Mouse (Mus musculus) forebrain, embryonic 12.5 days (tissue): Measurements from ENCODE around the gene Adcy4. TPM values are rescaled to one million over a fixed set of nuclear protein-coding genes. Genes with fewer than 3 reads are reported as not detected.
"Not testable (repeated sequence)": the region's sequence is repeated elsewhere in the genome, so short reads cannot be mapped to it uniquely, and the experiment has no call there.

Experiments
- ATAC-seq: fragments of 200-750 bp; cut with Nextera tagmentation; 2 replicates; pipeline ENCODE4 v1.8.0; 2017; ENCODE audit warnings: moderate TSS enrichment; ENCODE audit not compliant: low FRiP score
- H3K27ac ChIP-seq: fragments of 300-500 bp; sonication (generic); 2 replicates; pipeline ENCODE4 v1.5.1; 2016; ENCODE audit warnings: mild to moderate bottlenecking
- H3K27me3 ChIP-seq: fragments of 300-500 bp; sonication (generic); 2 replicates; pipeline ENCODE4 v1.6.1; 2016; ENCODE audit warnings: mild to moderate bottlenecking
- H3K36me3 ChIP-seq: fragments of 300-500 bp; sonication (generic); replicated peaks from 2 replicates; pipeline ENCODE4 v1.6.1; 2016; ENCODE audit warnings: mild to moderate bottlenecking
- H3K4me1 ChIP-seq: fragments of 300-500 bp; sonication (generic); 2 replicates; pipeline ENCODE4 v1.6.1; 2016
- H3K4me2 ChIP-seq: fragments of 300-500 bp; sonication (generic); 2 replicates; pipeline ENCODE4 v1.6.1; 2016; ENCODE audit warnings: mild to moderate bottlenecking, moderate library complexity
- H3K4me3 ChIP-seq: fragments of 300-500 bp; sonication (generic); replicated peaks from 2 replicates; pipeline ENCODE4 v1.5.1; 2016; ENCODE audit warnings: mild to moderate bottlenecking
- H3K9ac ChIP-seq: fragments of 300-500 bp; sonication (generic); 2 replicates; pipeline ENCODE4 v1.6.1; 2016; ENCODE audit warnings: mild to moderate bottlenecking
- H3K9me3 ChIP-seq: fragments of 300-500 bp; sonication (generic); 2 replicates; pipeline ENCODE4 v1.6.1; 2016
- WGBS: fragments of 180-500 bp; shearing (Covaris S2); methylation state at CpG from one replicate; pipeline ENCODE4 v1.1.7; 2016; 5-methylcytosine and 5-hydroxymethylcytosine counted together
- polyA plus RNA-seq: library from polyadenylated mRNA; unstranded; fragments of >200 nt; fragmentation: Nextera tagmentation; extraction: Ambion mirVana; gene quantifications from 2 replicates; pipeline ENCODE4 v1.2.1, GENCODE M21; 2016

Gene Adcy4
- polyA plus RNA-seq, 1 experiment from 2014 or later = 6.0 TPM

DNA sequence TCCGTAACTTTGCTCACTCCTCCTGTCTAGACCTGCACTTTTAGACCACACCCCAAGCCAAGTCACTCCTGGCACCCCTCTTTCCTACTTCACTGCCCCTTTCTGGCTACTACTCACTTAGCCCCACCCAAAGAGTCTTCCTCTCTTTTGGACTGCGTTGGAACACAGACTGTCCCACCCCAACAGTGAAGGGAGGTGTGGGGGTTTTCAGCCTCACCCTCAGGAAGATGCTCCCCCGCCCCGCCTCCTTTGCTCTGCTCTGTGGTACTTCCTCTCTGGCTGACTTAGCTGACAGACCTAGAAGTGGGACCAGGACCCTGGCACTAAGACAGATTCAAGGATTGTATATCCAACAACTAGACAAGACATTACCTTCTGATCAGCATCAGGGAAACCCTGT lies 18.2 kb downstream of the Adcy4 start, which contains the start of gene Ltb4r1:
TSS of gene Ltb4r1 (plus strand) at position 267 of the 400 bp plus-strand sequence.
- no peaks in the 10 kb centered on the region for H3K36me3 ChIP-seq
- WGBS = 69% methylated on average over 4 of the region's 4 CpGs
- ATAC-seq = no peak
- no peak within 1 kb of the TSS for H3K4me2 ChIP-seq
- peaks cover 23% of the 10 kb centered on the region for H3K4me1 ChIP-seq
- H3K4me3 ChIP-seq = no peak within 1 kb of the TSS
- H3K27me3 ChIP-seq = peaks cover 95% of the 10 kb centered on the region
- no peak within 1 kb of the TSS for H3K27ac ChIP-seq
- H3K9ac ChIP-seq = no peak within 1 kb of the TSS
- H3K9me3 ChIP-seq = no peaks in the 10 kb centered on the region

DNA sequence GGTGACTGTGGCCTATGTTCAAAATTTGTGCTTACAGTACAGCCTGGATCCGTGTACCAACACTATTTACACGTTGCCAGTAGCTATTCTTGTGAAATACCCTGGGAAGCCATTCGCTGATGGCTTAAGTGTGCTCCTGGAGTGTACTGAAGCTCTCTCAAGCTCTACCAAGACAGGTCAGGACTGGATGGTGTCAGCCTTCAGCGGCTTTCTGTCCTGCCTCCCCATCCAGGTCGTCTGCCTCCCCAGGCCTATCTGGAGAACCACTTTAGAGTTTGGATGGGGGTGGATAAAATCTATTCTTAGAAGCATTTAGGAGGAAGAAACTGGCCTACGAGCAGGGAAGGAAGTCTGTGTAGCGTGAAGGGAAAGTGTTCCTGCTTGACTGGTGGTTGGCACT lies 20.7 kb downstream of the Adcy4 start:
- Histone ChIP-seq H3K27me3 (peaks cover 77% of the 10 kb centered on the region), H3K9me3 (no peaks in the 10 kb centered on the region), H3K4me1 (peaks cover 22% of the 10 kb centered on the region), H3K27ac (no peak overlapping the region), H3K4me3 (no peak overlapping the region), H3K4me2 (no peak overlapping the region), H3K36me3 (no peaks in the 10 kb centered on the region), H3K9ac (no peak overlapping the region)
- 71% methylated on average over 7 of the region's 7 CpGs for WGBS
- ATAC-seq = no peak

DNA sequence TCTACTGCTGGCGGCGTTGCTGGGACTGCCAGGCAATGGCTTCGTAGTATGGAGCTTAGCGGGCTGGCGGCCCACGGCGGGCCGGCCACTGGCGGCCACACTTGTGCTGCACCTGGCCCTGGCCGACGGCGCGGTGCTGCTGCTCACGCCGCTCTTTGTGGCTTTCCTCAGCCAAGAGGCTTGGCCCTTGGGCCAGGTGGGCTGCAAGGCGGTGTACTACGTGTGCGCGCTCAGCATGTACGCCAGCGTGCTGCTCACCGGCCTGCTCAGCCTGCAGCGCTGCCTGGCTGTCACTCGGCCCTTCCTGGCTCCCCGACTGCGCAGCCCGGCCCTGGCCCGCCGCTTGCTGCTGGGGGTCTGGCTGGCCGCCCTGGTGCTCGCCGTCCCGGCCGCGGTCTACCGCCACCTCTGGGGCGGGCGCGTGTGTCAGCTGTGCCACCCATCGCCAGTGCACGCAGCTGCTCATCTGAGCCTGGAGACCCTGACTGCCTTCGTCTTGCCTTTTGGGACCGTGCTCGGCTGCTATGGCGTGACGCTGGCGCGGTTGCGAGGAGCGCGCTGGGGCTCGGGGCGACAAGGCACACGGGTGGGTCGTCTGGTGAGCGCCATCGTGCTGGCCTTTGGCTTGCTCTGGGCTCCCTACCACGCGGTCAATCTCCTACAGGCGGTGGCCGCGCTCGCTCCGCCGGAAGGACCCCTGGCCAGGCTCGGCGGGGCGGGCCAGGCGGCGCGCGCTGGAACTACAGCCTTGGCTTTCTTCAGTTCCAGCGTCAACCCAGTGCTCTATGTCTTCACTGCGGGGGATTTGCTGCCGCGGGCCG lies 21.7 kb downstream of the Adcy4 start:
- WGBS = under 1% methylated on average over 77 of the region's 77 CpGs
- Histone ChIP-seq H3K27ac (no peak overlapping the region), H3K9ac (peak overlapping the region; percentile 59), H3K9me3 (no peaks in the 10 kb centered on the region), H3K4me3 (peak overlapping the region; percentile 51), H3K36me3 (no peaks in the 10 kb centered on the region), H3K4me1 (peaks cover 13% of the 10 kb centered on the region), H3K27me3 (peaks cover 67% of the 10 kb centered on the region), H3K4me2 (peak overlapping the region; percentile 94)
- peak; percentile 75 for ATAC-seq

DNA sequence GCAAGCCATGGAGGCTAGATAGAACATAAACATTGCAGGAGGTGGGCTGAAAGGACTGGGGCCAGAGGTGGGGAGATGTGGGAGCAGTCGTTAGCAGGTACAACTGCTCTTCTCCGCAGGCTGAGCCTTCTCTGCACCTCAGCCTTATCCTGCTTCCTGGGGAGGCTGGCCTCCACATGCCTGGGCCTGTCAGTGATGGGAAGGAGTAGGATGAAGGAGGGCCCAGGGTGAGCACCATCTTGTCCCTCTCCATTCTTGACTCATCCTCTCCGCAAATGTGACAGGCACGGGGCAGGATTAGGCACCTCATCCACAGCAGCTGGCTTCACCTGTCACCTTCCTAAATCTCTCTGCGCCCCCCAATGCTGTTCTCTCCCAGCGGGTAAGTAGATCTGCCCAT lies 22.7 kb downstream of the Adcy4 start, which contains the start of gene Ltb4r2:
TSS of gene Ltb4r2 (plus strand) at position 266 of the 400 bp plus-strand sequence.
- Histone ChIP-seq H3K27ac (no peak within 1 kb of the TSS), H3K9ac (peak within 1 kb of the TSS; percentile 59), H3K4me2 (peak within 1 kb of the TSS; percentile 94), H3K9me3 (no peaks in the 10 kb centered on the region), H3K36me3 (peaks cover 3% of the 10 kb centered on the region), H3K27me3 (peaks cover 59% of the 10 kb centered on the region), H3K4me1 (peaks cover 13% of the 10 kb centered on the region), H3K4me3 (peak within 1 kb of the TSS; percentile 51)
- no peak for ATAC-seq
- WGBS = 66% methylated on average over 6 of the region's 6 CpGs

DNA sequence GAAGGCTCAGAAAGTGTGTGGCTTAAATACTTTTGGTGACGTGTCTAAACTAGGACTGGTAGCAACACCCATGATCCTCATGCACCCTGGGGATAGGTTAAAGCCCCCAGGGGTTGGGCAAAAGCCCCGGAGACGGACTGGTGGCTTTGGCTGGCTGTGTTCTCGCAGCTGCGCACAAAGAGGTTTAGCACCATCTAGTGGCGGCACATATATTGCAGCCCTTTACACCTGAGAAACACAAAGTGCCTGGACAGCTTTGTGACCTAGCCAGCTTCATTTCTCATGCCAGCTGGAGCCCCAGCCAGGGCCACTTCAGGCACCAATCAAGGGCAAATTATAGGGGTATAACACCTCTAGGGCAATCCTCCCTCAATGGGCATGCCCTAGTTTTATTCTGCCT lies 23.7 kb downstream of the Adcy4 start:
- not testable (repeated sequence) for ATAC-seq, H3K4me3 ChIP-seq, H3K9ac ChIP-seq, H3K9me3 ChIP-seq, H3K27ac ChIP-seq
- H3K4me2 ChIP-seq = peak overlapping the region; percentile 37
- under 1% methylated on average over 6 of the region's 6 CpGs for WGBS
- peaks cover 13% of the 10 kb centered on the region for H3K36me3 ChIP-seq
- peaks cover 49% of the 10 kb centered on the region for H3K27me3 ChIP-seq
- H3K4me1 ChIP-seq = peaks cover 13% of the 10 kb centered on the region

DNA sequence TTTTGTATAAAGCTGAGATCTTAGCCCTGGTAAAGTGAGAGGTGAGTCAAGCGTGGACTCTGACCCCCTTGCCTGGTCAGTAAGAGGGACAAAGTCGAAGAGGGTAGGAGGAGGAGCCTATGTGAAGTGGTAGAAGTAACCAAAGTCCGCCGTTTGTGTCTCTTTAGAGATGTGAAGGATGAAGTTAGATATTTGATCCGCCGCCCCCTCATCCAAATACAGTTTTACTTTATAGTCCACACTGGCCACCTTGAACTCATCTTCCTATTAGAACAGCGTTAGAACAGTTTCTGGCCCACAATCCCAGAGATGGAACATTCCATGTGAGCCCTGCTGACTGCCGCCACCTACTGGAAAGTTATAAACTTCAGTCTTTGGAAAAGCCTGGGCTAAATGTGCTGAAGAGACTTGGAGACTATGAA lies 25.5 kb downstream of the Adcy4 start, which contains the start of gene Cideb:
TSS of gene Cideb (minus strand) at position 96 of the 422 bp plus-strand sequence.
- Histone ChIP-seq H3K36me3 (peaks cover 31% of the 10 kb centered on the region), H3K4me2 (no peak within 1 kb of the TSS), H3K9me3 (no peaks in the 10 kb centered on the region), H3K4me1 (peaks cover 13% of the 10 kb centered on the region), H3K27ac (no peak within 1 kb of the TSS), H3K27me3 (peaks cover 32% of the 10 kb centered on the region), H3K9ac (no peak within 1 kb of the TSS), H3K4me3 (no peak within 1 kb of the TSS)
- ATAC-seq = no peak
- WGBS = 17% methylated on average over 8 of the region's 8 CpGs

DNA sequence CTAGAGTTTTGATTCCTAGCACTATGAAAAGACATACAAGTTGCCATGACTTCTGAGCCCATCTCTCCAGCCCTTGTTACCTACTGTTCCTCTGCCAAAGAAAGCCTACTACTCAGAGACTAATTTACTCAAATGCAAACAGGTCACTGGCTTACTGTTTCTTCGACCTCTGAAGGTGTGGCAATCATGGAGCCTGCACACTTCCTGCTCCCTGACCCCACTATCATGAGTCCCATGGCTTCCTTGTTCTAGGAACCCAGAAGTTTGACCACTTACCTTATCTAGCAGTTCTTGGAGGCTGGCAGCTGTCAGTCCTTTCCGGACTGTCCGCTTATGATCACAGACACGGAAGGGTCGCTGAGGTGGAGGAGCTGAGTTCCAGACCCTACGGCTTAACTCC lies 26.3 kb downstream of the Adcy4 start:
- H3K4me2 ChIP-seq = no peak overlapping the region

DNA sequence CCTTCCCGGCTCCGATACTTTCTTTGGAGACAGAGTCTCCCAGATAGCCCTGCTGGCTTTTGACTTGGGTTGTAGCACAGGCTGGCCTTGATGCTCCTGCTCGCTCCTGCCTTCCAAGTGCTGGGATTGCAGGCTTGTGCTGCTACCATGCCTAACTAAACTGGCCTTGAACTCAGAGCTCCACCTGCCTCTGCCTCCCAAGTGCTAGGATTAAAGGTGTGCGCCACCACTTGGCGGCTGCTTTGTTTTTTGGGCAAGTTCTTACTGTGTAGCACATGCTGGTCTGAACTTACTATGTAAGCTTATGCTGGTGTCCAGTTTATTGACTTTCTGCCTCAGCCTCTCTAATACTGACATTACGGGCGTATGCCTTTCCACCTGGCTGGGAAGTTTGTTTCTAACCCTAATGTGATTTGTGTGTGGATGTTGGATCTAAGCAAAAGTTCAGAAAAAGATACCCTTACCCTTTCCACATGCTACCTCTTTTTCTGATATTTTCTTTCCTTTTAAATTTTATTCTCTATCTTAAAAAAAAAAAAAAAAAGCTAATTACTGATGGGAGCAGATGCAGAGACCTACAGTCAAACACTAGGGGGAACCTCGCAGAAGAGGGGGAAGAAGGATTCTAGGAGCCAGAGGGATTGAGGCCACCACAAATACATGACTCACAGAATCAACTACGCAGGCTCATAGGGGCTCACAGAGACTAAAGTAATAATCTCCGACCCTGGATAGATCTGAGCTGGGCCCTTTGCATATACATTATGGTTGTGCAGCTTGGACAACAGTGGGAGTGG lies 36.6 kb downstream of the Adcy4 start:
- Histone ChIP-seq H3K36me3 (peaks cover 35% of the 10 kb centered on the region), H3K9ac (no peak overlapping the region), H3K9me3 (no peaks in the 10 kb centered on the region), H3K4me1 (peaks cover 33% of the 10 kb centered on the region), H3K27me3 (no peaks in the 10 kb centered on the region), H3K27ac (no peak overlapping the region), H3K4me3 (no peak overlapping the region; the same call in 1 of the 2 replicates), H3K4me2 (peak overlapping the region; percentile 97)
- no peak for ATAC-seq
- WGBS = 93% methylated on average over 10 of the region's 10 CpGs

More for the DNA sequence above, 26.3 kb downstream of the Adcy4 start:
- H3K9ac ChIP-seq = no peak overlapping the region
- H3K4me3 ChIP-seq = no peak overlapping the region
- H3K36me3 ChIP-seq = peaks cover 39% of the 10 kb centered on the region
- H3K27me3 ChIP-seq = peaks cover 24% of the 10 kb centered on the region
- H3K9me3 ChIP-seq = no peaks in the 10 kb centered on the region
- H3K27ac ChIP-seq = no peak overlapping the region
- no peak for ATAC-seq
- peaks cover 11% of the 10 kb centered on the region for H3K4me1 ChIP-seq
- 87% methylated on average over 6 of the region's 6 CpGs for whole genome bisulfite sequencing

DNA sequence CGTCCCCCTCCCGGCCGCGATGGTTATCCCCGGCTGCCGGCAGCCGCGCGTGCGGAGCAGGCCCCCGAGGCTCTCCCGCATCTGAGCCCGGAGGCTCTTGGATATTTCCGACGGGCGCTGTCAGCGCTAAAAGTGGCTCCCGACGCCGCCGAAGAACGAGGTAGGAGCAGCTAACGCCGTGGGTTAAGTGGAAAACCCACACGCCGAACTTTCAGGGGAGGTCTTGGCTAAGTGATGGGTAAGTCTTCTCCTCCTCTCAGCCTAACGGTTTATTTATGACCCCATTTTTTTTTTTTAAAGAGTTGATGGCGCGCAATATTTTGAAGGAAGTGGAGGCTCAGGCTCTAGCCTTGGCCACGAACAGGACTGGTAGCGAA lies 38.0 kb downstream of the Adcy4 start:
- ATAC-seq = no peak; the same call in 1 of the 2 replicates

DNA sequence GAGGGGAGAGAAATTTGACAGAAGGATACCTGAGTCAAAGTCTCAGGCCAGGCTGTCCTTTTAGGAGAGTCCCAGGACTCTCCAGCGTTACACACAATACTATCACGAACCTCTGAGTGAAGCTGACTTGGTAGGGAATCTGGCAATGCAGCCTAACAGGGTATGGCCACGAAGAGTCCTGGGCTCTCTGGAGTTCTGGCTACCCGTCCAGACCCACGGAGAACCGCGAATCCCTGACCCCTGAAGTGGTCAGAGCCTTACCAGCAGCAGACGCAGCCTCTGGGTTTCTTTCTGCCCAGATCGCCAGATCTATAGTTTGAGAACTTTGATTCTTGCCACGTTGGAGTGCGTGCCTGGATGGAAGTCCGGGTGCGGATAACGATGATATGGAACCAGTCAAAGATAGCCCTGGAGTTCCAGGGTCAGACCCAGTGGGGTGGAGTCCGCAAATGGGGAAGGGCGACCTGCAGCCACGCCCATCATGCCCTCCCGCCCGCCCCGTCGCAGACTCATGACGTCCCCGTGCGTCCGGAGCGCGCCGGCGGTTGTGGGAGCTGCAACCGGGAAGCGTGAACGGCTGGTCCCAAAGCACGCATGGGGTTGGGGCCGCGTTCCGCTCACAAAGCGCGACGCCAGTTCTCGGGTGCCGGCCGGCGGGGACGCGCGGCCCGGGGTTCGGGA lies 38.6 kb downstream of the Adcy4 start, which contains the start of the genes Dhrs1 and Nop9:
TSS of gene Dhrs1 (minus strand) at position 511 of the 681 bp plus-strand sequence.
TSS of gene Nop9 (plus strand) at position 514 of the 681 bp plus-strand sequence.
- Histone ChIP-seq H3K27ac (0 out of 2 replicates have a peak within 1 kb of the TSS, but pooled peaks have one; percentile 36), H3K4me2 (peak within 1 kb of the TSS; percentile 97), H3K9me3 (no peaks in the 10 kb centered on the region), H3K36me3 (peaks cover 26% of the 10 kb centered on the region), H3K4me3 (peak within 1 kb of the TSS; percentile 93), H3K9ac (peak within 1 kb of the TSS; percentile 90), H3K27me3 (no peaks in the 10 kb centered on the region), H3K4me1 (peaks cover 33% of the 10 kb centered on the region)
- ATAC-seq = peak; percentile 86
- 1% methylated on average over 48 of the region's 48 CpGs for WGBS

More for the DNA sequence above, 38.0 kb downstream of the Adcy4 start:
- Histone ChIP-seq H3K27ac (0 out of 2 replicates have a peak overlapping the region, but pooled peaks have one; percentile 36), H3K9me3 (no peaks in the 10 kb centered on the region), H3K36me3 (peaks cover 26% of the 10 kb centered on the region), H3K27me3 (no peaks in the 10 kb centered on the region), H3K4me2 (peak overlapping the region; percentile 97), H3K9ac (peak overlapping the region; percentile 90), H3K4me3 (peak overlapping the region; percentile 93), H3K4me1 (peaks cover 33% of the 10 kb centered on the region)
- under 1% methylated on average over 31 of the region's 31 CpGs for WGBS

DNA sequence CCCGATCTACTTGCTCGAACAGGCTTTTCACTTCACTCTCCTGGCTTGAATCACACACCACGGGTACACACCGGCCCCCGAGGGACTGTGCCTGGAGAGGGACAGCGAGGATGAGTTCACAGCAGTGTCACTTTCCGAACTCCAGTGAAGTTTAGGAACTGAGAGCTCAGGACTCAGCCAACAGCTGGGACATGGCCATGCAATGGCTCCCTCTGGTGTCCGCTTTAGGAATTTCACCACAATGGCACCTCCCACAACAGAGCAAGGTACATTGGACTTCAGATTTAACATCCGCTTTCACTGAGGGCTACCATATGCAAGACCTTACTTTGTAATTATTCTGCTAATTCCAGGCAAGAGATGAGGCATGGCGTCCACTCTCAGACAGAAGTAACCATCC lies 40.2 kb downstream of the Adcy4 start:
- H3K27me3 ChIP-seq = no peaks in the 10 kb centered on the region
- peak; percentile 70 for ATAC-seq
- WGBS = 19% methylated on average over 10 of the region's 10 CpGs
- H3K27ac ChIP-seq = no peak overlapping the region
- H3K9ac ChIP-seq = no peak overlapping the region
- peaks cover 24% of the 10 kb centered on the region for H3K36me3 ChIP-seq
- peak overlapping the region; percentile 30 for H3K4me2 ChIP-seq
- no peaks in the 10 kb centered on the region for H3K9me3 ChIP-seq
- peaks cover 33% of the 10 kb centered on the region for H3K4me1 ChIP-seq
- H3K4me3 ChIP-seq = no peak overlapping the region
